Mouse (Mus musculus) splenic B cell, adult 2 months (primary cell): ENCODE data around the gene Ift46.
"Not testable (repeated sequence)": the region's sequence is repeated elsewhere in the genome, so short reads cannot be mapped to it uniquely, and the experiment has no call there.

Experiments used
- DNase-seq: peaks from one replicate; pipeline ENCODE4 v3.0.0-alpha.2; 2011; ENCODE audit warnings: low read depth, low spot score
- H3K27me3 ChIP-seq: 2 replicates; pipeline ENCODE4 v1.6.1; 2012; ENCODE audit warnings: mild to moderate bottlenecking, low read length, moderate library complexity, mixed read lengths; ENCODE audit not compliant: control insufficient read depth, poor library complexity, insufficient read depth, severe bottlenecking
- H3K36me3 ChIP-seq: 2 replicates; pipeline ENCODE4 v1.6.1; 2012; ENCODE audit warnings: mild to moderate bottlenecking, low read length, moderate library complexity, mixed read lengths; ENCODE audit not compliant: control insufficient read depth, poor library complexity, insufficient read depth, severe bottlenecking

Ift46 gene

DNA sequence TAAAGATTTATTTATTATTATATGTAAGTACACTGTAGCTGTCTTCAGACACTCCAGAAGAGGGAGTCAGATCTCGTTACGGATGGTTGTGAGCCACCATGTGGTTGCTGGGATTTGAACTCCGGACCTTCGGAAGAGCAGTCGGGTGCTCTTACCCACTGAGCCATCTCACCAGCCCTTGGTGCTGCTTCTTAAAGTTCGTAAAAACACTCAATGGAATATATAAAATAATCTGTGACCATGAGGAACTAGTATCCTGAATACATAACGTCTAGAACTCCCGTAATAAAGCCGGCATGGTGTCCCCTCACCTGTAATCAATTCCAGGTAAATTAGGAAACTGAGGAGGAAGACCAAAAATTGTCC, 304 bp downstream of the Ift46 start:
- not testable (repeated sequence) for H3K27me3 ChIP-seq, H3K36me3 ChIP-seq, DNase-seq

DNA sequence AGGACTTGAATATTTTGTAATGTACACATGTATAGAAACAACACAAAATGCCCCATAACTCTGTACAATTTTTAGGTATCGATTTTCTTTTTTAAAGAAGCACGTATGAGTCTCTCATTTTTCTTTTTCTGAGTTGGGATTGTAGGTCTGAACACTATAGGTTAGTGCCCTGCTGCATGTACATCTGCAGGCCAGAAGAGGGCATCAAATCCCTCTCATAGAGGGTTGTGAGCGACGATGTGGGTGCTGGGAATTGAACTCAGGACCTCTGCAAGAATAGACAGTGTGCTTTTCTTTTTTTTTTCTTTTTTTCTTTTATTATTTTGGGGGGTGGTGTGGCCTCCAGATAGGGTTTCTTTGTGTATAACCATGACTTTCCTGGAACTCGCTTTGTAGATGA, 3.7 kb downstream of the Ift46 start:
- no peak for DNase-seq
- H3K27me3 ChIP-seq = no peaks in the 10 kb centered on the region
- H3K36me3 ChIP-seq = no peaks in the 10 kb centered on the region; the same call in 1 of the 2 replicates

DNA sequence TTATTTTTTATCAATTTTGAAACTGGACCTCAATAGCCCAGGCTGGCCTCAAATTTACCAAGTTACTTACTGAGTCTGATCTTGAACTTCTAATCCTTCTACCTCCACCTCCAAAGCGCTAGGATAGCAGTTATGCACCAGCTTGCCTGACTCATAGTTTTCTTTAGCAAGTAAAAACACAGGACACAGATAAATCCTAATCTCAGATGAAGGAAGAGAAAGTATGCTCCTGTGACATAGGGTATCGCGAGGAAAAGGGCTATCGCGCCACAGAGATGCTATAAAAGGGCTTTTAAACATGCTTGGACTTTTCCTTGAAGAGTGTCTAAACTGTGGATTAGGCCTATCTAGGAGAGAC, 4.7 kb downstream of the Ift46 start:
- DNase-seq = no peak
- Histone ChIP-seq H3K27me3 (no peaks in the 10 kb centered on the region), H3K36me3 (no peaks in the 10 kb centered on the region; the same call in 1 of the 2 replicates)

DNA sequence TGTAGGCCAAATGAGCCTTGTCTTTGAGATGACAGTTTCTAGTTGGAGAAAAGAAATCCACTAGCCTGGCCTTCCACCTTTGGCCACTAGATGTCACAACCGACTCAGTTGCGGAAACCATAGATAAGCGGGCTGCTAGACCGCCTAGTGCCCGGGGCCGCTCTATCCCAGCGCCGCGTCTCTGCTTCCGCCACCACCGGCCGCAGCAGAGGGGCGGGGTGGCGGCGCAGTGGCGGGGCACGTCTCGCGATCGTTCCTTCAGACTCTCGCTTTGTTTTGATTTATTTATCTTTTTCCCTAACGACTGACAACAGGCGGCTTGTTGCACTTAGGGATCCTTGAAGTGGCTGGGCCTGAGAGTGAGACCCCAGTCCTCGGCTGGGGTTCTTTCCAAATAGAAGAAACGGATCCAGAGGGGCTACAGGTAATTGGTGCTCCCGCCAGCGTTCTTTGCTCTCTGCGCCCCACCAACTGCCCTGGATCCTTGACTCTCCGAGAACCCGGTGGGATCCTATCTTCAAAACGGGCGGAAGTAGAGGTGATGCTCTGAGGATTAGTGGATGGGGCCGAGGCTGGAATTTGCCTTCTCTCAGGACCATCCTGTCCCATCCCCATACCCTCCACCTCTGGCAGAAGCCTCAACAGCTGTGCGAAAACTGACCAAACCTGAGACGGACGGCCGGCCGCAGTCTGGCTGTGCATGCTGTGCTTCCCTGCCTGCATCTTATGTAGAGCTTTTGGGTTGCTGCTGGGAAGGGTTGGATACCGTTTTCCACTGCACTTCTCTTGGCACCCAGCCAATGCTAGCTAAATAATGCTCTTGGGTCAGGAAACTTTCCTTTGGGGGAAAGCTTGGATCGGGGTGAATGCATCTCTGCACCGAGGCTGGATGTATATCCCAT, 5.3 kb downstream of the Ift46 start:
- H3K36me3 ChIP-seq = no peaks in the 10 kb centered on the region; the same call in 1 of the 2 replicates
- no peaks in the 10 kb centered on the region for H3K27me3 ChIP-seq
- peak; percentile 97 for DNase-seq

DNA sequence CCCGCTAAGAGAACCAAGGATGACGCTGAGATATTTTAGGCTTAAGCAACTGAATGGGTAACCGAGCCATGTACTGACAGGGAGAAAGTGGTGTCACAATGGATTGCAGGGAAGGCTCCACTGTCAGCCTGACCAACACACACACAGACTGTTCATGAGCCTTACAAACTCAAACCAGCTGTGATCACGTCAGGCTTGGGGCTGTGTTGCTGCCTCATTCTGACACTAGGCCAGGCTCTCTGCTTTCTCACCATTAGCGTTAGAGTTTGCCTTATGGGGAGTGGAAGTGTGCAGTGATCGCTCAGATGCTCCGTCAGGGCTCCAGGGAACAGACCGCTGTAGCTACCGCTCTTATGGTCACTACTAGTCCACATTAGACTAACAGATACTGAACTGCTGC, 25.1 kb downstream of the Ift46 start:
- no peaks in the 10 kb centered on the region for H3K27me3 ChIP-seq
- no peaks in the 10 kb centered on the region; the same call in none of the 2 replicates for H3K36me3 ChIP-seq
- DNase-seq = no peak

DNA sequence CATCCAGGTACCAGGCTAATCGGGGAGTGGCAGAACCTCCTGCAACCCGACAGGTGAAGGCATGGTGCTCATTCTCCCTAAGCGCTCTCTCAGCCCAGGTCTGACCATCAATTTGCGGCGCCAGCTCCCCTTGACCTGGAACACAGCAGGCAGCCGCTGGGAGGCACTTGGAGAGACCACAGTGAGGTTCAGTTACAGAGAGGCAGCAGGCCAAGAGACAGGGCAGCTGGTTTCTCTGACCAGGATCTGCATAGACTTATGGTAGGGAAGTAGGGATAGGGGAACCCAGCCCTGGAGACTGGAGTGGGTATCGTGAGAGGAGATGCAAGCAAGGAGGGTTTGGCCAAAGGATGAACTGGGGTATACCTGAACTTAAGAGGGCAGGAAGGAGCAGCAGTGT, 30.6 kb downstream of the Ift46 start:
- Histone ChIP-seq H3K36me3 (no peaks in the 10 kb centered on the region), H3K27me3 (no peaks in the 10 kb centered on the region; the same call in 1 of the 2 replicates)
- no peak for DNase-seq

DNA sequence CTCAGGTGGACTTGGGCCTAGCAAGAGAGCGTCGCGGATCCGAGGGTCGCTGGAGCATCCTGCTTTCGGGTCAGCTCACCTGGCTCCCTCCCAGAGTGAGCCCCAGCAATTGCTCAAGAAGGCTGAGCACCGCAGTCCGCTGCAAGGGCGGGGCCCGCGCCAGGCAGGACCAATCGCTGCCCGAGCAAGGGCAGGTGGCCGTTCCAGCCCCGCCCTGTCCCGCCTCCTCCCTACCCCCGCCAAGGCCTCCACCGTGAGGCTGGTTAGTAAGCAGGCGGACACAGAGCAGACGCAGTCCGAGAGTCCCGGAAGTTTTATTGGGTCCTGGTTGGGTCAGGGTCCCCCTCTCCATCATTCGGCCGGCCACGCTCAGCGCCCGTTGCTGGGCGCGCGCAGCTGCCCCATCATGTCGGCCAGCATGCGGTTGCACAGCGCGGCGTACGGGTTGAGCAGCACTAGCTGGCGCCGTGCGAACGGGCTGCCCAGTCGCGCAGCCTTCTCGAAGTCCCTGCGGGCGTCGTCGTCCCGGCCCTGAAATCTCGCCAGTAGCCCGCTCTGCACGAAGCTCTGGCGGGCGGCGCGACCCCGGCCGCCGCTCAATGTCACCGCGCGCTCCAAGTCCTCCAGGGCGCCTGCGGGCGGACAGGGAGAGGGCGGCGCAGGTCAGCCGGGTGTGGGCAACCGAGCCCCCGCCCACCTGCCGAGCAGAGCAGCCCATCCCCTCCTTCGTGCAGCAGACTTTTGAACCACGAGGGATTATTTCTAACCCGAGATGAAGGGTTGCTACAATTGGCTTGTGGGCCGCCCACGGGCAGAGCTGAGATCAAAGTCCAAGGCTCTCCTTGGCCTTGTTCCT, 31.6 kb downstream of the Ift46 start, which contains the start of gene Tmem25:
Tmem25 (minus strand) TSS at position 206 of the 856 bp plus-strand sequence.
- no peaks in the 10 kb centered on the region; the same call in 1 of the 2 replicates for H3K27me3 ChIP-seq
- no peaks in the 10 kb centered on the region for H3K36me3 ChIP-seq
- DNase-seq = peak; percentile 75

DNA sequence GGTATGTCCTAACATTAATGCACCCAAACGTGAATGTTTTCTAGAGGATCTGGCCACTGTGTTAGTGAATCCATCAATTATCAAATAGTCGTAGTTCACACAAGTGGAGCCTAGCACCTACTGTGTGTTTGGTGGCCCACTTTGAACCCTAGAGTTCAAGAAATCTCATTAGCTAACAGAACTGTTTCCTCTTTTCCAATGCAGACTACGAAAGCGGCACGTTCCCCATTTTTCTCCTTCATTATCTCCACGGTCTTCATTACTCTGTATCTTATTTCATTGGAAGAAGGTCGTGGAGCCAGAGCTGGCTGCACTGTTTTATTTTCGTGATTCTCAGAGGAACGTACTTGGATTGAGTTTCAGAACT, 32.2 kb downstream of the Ift46 start:
- Histone ChIP-seq H3K27me3 (no peaks in the 10 kb centered on the region; the same call in 1 of the 2 replicates), H3K36me3 (no peaks in the 10 kb centered on the region)
- no peak for DNase-seq

DNA sequence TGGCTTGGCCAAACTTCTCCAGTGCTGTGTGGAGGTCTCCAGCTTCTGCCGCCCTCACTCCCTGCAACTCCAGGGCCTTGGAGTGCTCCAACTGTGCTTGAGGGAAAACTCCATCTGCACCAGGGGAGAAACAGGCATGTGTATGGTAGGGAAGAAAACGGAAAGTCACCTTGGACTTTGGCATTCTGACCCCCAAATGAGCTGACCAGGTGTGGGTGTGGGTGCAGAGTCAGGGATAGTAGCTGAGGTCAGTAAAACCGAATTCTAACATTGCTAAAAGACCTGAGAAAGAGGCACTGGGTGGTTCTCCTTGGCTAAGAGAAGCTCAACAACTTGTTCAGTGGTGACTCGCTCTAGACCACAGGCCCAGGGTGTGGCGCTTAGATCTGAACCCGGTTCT, 34.0 kb downstream of the Ift46 start:
- H3K36me3 ChIP-seq = peaks cover 2% of the 10 kb centered on the region; the same call in 1 of the 2 replicates
- no peak for DNase-seq
- H3K27me3 ChIP-seq = no peaks in the 10 kb centered on the region; the same call in 1 of the 2 replicates

DNA sequence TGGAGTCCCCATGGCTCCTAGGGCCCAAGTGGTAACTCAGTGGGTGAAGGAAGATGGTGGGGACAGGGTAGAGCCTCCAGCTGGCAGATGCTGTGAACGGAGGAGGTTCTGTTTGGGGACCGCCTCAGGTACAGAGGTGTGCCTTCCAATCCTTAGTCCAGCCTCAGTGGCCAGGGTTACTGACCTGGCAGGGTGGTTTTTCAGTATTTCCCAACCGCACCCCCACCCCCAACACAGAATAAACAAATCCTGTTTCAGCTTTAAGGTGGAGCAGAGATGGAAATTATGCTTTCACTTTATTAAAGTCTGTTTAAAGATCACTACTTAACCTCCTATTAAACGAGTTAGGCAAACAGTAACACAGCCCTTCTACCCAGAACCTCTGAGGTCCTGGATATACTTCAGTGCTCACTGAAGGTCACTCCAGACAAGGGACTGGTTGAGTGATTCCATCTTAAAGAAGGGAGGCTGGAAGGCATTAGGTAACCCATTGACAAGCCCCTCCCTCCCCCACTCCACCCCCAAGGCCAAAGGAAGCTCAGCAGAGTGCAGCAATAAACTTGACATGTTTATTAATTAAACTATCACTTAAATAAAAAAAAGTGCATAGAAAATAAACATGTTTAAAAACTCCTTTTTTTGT, 35.2 kb downstream of the Ift46 start, which contains the start of gene Ttc36:
Ttc36 (minus strand) TSS at position 265 of the 643 bp plus-strand sequence.
- no peaks in the 10 kb centered on the region; the same call in 1 of the 2 replicates for H3K27me3 ChIP-seq
- no peak for DNase-seq
- H3K36me3 ChIP-seq = peaks cover 10% of the 10 kb centered on the region; the same call in 1 of the 2 replicates

DNA sequence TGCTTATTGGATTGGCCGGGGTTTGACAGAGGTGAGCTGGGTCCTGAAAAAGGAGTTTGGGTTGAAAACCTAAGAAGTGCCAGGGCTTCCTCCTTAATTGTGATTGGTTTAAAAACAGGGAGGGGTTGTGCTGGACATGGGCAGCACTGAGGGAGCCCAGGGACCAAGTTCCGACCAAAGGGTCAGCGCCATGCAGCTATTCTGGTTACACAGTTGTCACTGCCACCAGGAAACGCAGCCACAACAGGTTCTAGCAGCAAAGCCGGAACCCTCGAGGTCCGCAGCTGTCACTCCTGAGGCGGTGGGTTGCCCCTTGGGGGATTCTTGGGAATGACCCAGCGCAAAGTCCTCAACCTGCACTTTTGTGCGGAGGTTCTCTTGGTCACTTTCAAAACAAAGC, 37.0 kb downstream of the Ift46 start:
- H3K36me3 ChIP-seq = peaks cover 18% of the 10 kb centered on the region
- DNase-seq = no peak
- no peaks in the 10 kb centered on the region for H3K27me3 ChIP-seq

DNA sequence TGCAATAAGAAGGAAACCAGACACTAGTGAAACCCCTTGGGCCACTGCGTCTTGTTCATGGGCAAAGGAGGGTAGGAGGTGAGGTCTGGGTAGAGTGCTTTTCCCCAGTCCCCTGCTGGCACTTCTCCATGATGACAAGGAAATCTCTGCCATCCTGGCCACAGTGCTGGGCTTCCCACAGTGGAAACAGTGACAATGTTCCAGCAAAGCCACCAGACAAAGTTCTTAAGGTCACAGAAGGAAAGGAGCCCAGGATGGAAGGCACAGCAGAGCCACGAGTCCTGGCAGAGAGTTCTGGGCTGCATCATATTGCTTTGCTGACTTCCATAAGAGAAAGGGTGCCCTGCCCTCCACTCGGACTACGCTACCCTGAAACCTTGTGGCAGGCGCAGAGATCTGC, 37.8 kb downstream of the Ift46 start:
- no peaks in the 10 kb centered on the region for H3K27me3 ChIP-seq
- DNase-seq = no peak
- H3K36me3 ChIP-seq = peaks cover 18% of the 10 kb centered on the region

DNA sequence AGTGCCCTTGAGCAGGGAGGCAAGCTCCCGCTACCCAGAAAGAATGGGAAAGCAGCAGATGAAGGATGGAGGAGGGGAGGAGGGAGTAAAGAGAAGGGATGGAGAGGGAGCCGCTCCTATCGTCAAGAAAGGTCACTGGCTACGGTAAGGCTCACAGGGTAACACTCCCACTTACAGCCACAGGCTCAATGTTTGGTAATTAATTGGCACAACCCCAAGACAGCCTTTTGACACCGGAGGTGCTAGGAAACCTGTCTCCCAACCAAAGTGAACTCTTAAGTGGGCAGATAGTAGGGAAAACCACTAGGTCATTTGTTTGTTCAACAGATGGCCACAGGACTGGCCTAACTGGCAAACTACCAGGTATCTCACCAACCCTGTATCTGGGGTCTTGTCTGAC, 39.4 kb downstream of the Ift46 start:
- DNase-seq = no peak
- Histone ChIP-seq H3K36me3 (peaks cover 20% of the 10 kb centered on the region), H3K27me3 (no peaks in the 10 kb centered on the region)

DNA sequence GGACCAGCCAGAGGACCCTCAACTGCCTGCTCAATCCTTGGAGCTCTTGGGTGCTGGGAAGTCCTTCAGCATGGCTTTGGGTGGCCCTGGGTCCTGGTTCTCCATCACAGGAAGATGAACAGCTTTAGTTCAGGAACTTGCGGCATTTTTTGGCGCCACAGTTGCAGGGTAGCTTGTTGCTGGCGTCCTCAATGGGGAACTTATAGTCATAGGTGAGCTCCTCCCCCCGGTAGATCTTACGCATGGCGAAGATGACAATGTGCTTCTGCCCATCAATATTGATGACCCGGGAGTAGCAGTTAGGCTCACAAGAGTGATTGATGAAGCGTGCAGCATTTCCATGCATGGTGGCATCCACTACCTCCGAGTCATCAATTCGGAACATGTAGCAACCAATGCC, 40.1 kb downstream of the Ift46 start:
- H3K36me3 ChIP-seq = peaks cover 20% of the 10 kb centered on the region
- no peaks in the 10 kb centered on the region for H3K27me3 ChIP-seq
- no peak for DNase-seq
